Mouse (Mus musculus): ENCODE results near the gene Rad18.
A peak's percentile ranks its signal among the peaks of the same experiment; 100 is the strongest.
"Not testable (repeated sequence)": the region's sequence is repeated elsewhere in the genome, so short reads cannot be mapped to it uniquely, and the experiment has no call there.

Gene Rad18

DNA sequence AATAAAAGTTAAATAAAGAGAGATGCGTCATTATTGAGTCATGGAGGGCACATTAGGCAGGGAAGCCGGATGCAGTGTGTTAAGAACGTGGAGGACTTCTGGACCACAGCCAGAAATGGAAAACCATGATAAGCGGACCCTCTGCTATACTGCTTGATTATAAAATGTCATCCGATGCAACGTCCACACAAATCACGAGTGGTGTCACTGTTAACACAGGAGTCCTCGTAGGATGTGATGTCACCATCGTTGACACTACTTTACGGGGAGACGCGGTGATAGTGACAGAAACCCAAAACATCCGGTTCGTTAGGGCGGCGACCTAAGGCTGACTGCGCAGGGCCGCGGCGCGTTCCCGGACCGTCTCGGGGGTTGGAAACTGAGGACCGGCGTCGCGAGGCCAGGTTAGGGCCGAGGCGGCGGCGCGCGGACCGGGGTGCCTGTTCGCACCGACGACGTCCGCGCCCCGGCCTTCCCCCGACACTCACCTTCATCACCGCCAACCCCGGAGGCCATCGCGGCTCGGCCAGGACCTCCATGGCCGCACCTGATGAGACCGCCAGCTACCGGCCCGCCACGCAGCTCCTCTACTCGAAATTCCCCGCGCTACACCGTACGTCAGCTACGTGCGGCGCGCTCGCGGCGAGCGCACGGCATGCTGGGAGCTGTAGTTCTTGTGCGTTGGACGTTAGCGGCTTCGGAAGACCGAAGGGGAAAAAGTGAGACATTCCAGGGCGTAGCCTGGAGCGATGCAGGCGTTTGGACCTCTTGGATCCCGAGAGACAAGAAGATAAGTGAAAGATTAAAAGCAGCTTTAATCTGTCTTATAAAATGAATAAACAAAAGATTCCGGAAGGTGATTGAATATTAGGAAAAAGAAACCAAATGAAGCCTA, at the start of gene Rad18:
Gene Rad18 (minus strand): TSS at position 631 of the 895 bp plus-strand sequence.
- peak; percentile 95 for DNase-seq (ENCODE audit: low read depth)

DNA sequence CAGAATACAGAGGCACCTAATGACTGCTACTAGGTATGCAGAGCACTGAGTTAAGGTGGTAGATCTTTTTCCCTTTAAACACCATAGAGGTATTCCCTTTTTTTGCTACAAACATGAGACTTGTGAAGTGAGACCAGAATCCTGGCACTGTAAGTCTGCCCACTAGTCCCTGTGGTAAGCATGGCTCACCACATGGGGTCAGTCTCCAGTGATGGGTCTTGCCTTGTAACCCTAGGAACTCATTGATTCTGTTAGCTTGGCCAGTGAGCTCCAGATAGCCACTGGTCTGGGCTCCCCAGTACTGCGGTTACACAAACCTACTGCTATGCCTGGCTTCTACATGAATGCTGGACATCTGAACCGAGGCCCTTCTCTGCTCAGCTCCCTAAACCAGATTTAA, 45.8 kb upstream of the Rad18 start:
- no peak for DNase-seq (ENCODE audit: low read depth)

DNA sequence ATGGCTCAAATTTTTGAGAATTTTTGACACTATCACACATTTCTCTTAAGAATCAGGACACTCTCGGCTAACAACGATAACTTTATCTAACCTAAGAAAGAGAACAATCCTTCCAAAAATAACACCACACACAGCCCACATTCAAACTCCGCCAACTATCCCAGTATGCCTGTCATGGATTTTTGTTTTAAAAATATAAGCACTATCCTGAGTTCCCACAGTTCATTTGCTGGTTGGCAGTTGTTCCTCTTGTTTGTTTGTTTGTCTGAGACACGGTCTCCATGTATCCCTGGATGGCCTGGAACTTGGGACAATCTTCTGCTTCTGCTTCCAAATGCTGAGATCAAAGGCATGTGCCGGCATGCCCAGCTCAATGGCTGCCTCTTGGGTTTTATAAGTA, 45.3 kb upstream of the Rad18 start:
- no peak for DNase-seq (ENCODE audit: low read depth)

DNA sequence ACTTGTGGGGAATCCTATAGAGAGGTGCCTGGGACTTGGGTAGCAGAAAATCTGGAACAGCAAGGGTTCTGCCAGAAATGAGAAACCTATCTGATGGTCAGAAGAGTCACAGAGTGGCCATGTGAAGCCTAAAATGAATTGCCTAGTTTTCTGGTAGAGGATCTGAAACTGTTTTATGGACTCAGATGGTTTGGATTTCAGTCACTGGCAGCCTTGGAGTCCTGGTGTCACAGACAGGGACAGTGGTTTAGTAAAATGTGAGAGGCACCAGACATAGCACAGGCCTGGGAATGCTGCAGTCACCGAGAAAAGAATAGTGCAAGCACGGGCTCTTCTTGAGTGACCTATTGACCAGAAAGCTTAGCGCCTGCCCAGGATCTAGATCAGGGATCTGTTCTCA, 43.1 kb upstream of the Rad18 start:
- DNase-seq (ENCODE audit: low read depth): no peak

DNA sequence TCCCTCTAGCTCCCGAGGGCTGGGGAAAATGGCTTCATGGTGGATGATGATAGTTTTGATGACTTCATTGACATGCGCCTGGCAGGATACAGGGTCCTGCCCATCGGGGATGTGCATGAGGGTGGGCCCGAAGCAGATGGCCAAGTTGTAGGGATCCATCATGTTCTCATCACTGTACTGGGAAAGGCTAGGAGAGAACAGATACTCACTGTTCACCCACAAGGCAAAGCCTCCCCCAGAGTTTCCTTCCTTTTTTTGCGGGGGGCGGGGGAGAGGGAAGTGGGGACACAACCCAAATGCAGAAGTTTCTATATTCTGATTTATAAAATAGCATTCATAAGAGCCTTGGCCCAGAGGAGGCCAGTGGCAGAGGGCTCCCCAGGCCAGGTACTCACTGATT, 42.4 kb upstream of the Rad18 start:
- no peak for DNase-seq (ENCODE audit: low read depth)

DNA sequence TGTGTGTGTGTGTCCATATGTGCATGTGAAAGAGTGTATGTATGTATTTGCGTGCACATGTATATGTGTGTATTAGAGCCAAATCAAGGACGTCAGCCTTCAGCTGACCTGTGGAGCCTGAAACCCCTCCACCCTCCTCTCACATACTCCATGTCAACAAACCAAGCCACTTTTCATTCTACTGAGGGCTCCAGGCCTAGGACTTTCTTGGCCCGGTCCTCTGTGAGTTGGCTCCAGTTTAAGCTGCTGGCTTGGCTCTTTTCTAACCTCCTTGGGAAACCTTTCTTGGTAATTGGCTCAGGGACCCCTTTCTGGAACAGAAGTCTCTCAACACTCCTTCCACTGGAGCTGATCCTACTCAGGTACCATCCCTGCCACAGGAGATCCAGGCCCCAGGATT, 40.0 kb upstream of the Rad18 start:
- DNase-seq (ENCODE audit: low read depth): no peak

DNA sequence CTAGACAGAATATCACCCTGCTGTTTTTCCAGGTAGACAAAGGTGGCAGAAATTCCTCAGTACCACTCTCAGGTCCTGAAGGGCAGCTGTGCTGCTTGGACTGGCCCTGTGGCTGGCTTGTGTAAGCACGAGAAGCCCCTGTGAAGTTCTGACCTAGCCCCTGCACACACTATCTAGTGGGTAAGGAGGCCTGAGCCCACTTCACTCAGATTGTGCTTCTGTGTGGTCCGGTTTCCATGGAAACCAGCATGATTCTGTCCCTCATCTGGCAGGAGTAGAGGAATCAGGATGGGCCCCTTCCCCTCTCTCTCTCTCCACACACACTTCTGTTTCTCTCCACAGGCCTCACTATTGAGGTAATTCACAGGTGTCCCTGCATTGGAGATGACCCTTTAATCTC, 38.6 kb upstream of the Rad18 start:
- DNase-seq (ENCODE audit: low read depth): no peak

DNA sequence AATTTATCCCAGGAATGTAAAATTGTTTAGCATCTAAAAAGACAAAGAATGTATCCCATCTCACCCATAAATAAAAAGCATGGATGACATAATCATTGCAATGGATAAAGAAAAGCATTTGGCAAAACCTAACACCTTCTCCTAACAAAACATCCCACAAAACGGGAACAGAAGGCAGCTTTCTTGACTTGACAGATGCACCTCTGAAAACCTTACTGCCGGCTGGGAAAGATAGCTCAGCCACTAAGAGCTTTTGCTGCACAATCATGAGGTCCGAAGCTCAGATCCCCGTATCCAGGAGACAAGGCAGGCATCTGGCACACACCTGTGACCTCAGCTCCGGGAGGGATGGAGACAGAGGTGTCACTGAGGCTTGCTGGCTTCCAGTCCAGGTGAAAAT, 37.5 kb upstream of the Rad18 start:
- DNase-seq (ENCODE audit: low read depth): no peak

DNA sequence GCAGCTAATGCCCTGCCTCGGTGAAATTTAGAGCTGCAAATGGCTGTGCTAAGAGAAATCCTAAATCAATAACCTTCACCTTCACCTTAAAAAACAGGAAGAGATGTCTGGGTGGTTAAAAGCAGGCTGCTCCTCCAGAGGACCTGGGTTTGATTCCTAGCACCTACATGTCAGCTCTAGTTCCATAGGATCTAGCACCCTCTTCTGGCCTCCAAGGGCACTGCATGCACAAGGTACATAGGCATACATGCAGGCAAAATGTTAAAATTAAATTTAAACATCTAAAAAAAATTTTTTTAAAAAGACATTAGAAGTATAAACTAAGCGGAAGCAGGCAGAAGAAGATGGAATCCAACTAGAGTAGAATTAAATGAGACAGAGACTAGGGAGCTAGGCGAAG, 35.9 kb upstream of the Rad18 start:
- DNase-seq (ENCODE audit: low read depth): peak; percentile 16

DNA sequence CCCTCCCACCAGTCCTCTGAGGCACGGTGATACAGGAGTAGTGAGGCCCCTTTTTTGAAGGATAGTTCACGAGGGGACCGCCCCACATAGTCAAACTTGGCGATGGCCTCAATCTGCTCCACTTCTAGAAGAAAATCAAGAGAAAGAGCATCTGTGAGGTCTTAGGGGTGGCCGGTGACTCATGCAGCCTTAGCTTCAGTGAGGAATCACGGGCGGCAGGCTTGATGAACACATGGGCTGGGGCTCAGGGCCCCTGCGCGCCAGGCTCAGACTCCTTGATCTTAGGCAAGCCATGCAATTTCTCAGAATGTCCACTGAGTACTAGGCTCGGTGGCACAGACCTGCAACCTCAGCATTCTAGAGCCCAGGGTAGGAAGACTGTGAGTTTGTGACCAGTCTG, 34.9 kb upstream of the Rad18 start:
- no peak for DNase-seq (ENCODE audit: low read depth)

DNA sequence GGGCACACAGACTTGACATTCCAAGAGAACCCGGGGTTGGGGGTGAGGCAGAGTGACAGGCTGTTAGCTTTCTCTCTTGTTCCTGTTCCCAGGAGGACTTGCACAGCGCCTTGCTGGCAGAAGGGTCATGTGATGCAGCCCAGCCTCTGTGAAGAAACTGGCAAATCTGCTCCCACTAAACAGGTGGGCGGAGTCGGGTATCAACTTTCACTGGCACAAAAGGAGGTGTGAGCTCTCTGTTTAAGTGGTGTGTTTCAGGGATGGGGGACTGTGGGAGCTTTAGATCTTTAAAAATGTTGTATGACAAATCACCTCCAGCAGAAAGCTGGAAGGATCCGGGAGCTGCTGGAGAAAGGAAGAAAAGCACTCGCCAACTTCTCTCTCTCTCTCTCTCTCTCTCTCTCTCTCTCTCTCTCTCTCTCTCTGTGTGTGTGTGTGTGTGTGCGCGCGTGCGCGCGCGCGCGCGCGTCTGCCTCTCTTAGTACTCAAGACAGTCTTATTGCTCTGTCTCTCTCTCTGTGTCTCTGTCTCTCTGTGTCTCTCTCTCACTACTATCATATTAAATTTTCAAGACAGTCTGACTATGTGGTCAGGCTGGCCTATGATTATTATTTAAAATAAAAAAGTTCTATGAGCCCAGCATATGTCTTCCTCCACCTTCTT, 32.4 kb upstream of the Rad18 start:
- DNase-seq (ENCODE audit: low read depth): no peak

DNA sequence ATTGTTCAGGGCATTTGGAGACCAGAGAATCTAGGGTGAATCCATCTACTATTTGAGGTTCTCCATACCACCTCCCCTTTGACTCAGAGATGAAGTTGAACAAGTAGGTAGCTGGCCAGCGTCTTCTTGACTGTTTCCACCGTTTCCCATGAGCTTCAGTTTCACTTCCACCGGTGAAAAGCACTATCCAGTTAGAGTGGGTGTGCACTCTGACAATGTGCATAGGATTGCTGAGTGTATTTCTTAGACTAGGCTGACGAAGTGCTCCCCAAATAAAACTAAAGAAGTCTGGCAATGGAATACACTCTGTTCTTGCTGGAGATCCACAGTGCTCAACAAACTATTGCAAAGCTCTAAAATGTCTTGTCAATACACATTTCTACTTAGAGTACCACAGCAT, 29.0 kb upstream of the Rad18 start:
- DNase-seq (ENCODE audit: low read depth): no peak

DNA sequence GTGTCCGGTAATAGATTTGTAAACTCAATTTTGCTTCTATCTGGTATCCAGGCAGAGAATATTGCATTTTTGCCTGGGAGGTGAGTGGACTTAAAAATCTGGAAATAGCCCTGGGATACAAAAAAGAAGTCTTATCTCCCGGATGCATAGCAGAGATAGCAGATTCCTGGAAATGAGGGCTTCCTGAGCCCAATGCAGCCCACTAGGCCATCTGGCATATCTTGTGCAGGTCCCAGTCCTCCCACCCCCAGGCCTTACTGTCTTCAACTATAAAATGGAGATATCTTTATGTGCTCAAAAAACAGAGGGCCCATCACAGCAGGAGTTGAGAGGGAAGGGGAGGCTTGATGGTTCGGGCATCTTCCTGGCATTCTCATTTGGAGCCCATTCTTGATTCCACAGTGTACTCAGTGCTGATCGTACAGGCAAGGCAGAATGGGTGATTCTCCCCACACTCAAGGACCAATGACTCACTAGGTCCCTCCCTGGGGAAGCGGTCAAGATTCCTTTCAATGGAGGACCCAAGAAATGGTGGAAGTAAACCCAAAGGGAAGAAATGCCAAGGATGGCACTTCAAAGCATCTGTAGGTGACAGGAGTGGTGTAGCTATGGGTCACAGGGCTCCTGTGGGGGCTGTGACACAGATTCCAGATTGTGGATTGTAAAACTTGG, 24.1 kb upstream of the Rad18 start:
- DNase-seq (ENCODE audit: low read depth): no peak

DNA sequence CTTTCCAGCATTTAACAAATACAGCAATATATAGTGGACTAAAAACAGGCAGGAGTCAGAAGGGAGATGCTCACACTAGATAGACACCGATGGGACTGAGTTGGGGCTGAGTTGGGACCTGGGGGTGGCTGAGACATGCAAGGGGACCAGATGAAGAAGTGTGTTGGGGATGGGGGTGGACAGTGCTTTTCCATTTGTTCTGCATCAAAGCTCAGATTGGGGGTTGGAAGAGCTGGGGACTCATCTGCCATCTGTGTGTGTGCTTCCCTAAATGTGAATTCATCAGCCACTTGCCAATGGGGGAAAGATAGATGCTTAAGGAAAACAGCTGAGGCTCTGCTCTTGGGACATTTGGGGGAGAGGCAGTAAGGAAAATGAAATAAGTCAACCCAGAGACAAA, 23.5 kb upstream of the Rad18 start:
- no peak for DNase-seq (ENCODE audit: low read depth)

DNA sequence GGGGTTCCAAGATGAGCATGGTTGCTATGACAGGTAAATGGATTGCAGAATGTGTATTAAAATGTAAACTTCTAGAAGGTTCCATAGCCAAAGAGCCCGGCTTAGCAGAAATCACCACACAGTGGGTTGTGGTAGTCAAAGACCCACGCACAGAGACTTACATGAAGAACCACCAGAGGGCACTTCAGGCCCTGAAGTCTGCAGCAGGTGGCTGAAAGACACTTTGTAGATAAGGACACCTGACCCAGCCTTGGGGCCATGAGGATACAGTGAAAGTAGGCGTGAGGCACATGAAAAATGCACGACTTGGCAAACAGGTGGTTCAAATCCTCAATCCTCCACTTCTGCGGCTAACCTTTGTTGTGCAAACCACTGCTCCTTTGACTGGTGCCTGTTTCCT, 20.7 kb upstream of the Rad18 start:
- DNase-seq (ENCODE audit: low read depth): peak; percentile 29

DNA sequence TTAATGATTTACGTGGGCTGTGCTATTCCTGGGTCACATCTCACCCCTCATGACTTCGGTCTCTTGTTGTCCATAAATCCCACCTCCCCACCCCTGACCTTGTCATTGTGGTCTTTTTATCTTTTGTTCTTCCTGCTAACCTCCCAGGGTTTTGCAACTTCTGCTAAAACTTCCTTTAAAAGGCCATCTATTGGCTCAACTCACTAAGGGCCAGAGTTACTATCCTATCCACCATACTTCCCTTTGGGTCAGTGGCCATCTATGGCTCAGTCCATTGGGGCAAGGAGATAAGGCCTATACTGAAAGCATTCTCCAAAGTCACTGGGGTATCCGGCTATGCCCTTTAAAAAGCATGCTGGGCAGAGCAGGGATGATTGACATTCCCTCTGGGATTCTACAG, 17.5 kb upstream of the Rad18 start:
- DNase-seq (ENCODE audit: low read depth): no peak

DNA sequence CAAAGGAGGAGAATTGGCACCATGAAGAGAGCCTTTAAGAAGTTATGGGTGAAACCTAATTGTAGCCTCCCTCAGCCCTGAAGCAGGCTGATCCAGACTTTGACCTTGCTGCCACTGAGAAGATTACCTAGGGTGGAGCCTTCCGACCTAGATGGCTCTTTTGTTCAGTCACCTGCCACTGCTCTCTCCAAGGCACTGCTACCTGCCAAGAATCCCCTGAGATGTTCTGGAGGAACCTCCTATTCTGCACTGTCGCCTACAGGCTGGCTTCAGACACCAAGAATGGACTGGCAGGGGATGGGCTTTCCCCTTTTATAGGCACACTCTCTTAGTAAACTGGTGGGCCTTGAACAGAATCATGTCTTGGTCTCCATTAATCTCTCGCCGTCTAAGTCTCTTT, 5.8 kb upstream of the Rad18 start:
- not testable (repeated sequence) for DNase-seq (ENCODE audit: low read depth)

DNA sequence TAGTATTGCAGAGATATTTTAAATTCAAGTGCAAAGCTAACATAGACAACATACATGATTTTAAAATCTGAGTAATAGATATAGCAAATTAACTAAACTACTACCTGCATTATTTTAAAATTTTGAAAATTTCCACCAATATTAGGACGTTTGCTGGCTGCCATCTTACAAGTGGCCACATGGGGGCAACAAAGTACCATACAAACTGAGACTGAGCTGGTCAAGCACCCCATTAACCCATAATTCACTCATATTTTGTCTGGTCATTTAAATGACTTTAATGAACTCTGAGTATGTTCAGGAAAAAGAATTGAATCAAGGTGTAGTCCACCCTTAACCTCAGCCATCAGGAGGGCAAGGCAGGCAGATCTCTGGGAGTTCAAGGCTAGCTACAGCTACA, 3.9 kb upstream of the Rad18 start:
- peak; percentile 73 for DNase-seq (ENCODE audit: low read depth)

DNA sequence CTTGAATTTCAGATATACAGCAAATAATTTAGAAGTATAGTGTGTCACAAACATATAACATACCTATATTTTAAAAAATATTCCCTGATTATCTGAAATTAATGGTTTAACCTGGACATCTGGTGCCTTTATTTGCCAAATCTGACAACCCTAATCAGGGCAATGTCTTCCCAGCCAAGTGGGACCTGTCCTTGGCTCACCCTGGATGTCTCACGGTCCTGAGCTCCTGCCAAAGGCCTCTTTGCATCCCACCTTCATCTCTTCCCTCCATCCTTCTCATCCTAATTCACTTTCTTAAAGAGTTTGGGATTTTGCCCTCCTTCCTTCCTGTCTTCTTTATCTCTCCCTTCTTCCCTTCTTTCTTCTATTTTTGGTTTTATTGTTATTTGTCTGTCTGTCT, 2.6 kb upstream of the Rad18 start:
- DNase-seq (ENCODE audit: low read depth): peak; percentile 3

DNA sequence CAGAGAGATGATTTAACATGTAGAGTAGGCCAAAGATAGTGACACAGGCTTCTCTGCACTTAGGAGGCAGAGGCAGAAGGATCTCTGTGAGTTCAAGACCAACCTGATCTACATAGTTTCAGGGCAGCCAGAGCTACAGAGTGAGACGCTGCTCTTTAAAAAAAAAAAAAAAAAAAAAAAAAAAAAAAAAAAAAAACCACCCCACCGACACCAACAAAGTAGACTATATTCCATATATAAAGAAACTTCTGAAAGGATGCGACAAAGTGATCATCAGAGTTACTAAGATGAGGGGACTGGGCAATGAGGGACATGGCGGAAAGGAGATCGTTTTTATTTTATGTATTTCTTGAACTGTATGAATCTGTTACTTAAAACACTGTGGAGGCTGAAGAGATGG, 2.0 kb downstream of the Rad18 start:
- peak; percentile 9 for DNase-seq (ENCODE audit: low read depth)

DNA sequence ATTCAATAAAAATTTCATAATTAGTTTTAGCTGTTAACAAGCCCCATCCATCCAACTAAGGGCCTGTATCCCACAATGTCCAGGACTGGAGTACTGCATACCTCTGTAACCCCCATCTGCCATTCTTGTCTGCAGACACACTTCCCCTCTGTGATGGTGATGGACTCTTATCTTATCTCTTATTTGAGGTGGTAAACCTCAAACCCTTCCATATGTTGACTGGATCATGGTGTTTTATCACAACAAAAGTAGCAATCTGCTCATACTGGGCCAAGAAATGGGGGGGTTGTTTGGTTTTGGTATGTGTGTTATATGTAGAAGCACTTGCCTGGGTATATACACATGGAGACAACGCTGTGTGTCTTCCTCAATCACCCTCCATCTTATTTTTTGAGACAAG, 5.0 kb downstream of the Rad18 start:
- no peak for DNase-seq (ENCODE audit: low read depth)

DNA sequence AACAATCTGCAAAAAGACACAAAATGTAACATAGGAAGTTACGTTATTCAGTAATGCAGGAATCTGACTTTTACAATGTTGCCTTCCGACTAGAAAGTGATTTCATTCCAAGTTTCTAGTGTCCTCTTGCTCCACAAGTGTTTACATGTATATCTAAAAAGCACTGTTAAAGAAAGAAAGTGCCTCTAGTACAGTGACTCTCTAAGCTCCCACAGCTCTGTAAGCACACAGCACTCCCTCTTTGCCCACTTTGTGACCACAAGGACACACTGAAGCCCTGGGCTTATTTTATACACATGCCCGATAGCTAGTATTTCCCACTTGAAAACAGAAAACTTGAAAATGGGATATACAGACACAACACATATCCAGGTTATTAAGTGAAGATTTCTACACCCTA, 8.5 kb downstream of the Rad18 start:
- DNase-seq (ENCODE audit: low read depth): no peak

DNA sequence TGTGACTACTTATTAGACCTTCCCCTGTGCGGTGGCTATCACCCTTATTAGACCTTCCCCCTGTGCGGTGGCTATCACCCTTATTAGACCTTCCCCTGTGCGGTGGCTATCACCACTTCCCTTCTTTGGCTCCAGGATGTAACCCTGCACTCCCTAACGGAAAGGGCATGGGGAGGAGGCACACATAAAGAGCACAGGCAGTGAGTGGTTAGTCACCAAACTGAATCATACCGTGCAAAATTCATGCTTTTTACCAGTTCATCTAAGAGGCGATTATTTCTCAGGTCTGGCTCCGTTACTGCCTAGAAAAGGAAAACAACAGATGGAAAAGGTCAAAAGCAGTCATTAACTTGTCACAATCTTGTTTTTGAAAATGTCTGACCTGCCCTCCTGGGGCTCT, 10.0 kb downstream of the Rad18 start:
- DNase-seq (ENCODE audit: low read depth): no peak

All from induced T-regulatory cell, adult 2 months (primary cell).